Mouse (Mus musculus): ENCODE data around the gene Atp5k. TPM values are rescaled to one million over a fixed set of nuclear protein-coding genes. Genes with fewer than 3 reads are reported as not detected.

Gene Atp5k
- polyA plus RNA-seq, 1 experiment: 485 TPM

GRCm38 (mm10) chr5:108448785-108449668 is 14.8 kb upstream of the Atp5k start, which contains the start of gene Mfsd7a:
Gene Mfsd7a, minus strand, starts transcription at chr5:108448891.
- Histone ChIP-seq H3K4me1 (ENCODE audit: control insufficient read depth, insufficient read depth, low read length) (peaks cover 4% of the 10 kb centered on the region), H3K4me3 (replicated peaks; ENCODE audit: control insufficient read depth, low read depth, low read length) (peak within 1 kb of the TSS; percentile 57), H3K27ac (ENCODE audit: control insufficient read depth, insufficient read depth, low read depth, low read length, poor library complexity) (peak within 1 kb of the TSS; percentile 43)
- no peak for TF ChIP-seq CTCF (IDR thresholded peaks at IDR 0.05; ENCODE audit: control insufficient read depth, insufficient read depth, low read length)
- peak; percentile 52; the same call in 1 of the 2 replicates for TF ChIP-seq POLR2A (IDR thresholded peaks at IDR 0.05; ENCODE audit: borderline replicate concordance, control insufficient read depth, low read depth, low read length)
- WGBS: 15% methylated on average over 24 of the region's 24 CpGs

GRCm38 (mm10) chr5:108447857-108448256 is 13.6 kb upstream of the Atp5k start:
- no peak for TF ChIP-seq POLR2A (IDR thresholded peaks at IDR 0.05; ENCODE audit: borderline replicate concordance, control insufficient read depth, low read depth, low read length)
- TF ChIP-seq CTCF (IDR thresholded peaks at IDR 0.05; ENCODE audit: control insufficient read depth, insufficient read depth, low read length): no peak
- Histone ChIP-seq H3K4me1 (ENCODE audit: control insufficient read depth, insufficient read depth, low read length) (peaks cover 4% of the 10 kb centered on the region), H3K4me3 (replicated peaks; ENCODE audit: control insufficient read depth, low read depth, low read length) (peak overlapping the region; percentile 57), H3K27ac (ENCODE audit: control insufficient read depth, insufficient read depth, low read depth, low read length, poor library complexity) (peak overlapping the region; percentile 43; the same call in 1 of the 2 replicates)
- 58% methylated on average over 7 of the region's 7 CpGs for WGBS

GRCm38 (mm10) chr5:108446973-108447372 is 12.7 kb upstream of the Atp5k start:
- Histone ChIP-seq H3K4me1 (ENCODE audit: control insufficient read depth, insufficient read depth, low read length) (peaks cover 4% of the 10 kb centered on the region), H3K27ac (ENCODE audit: control insufficient read depth, insufficient read depth, low read depth, low read length, poor library complexity) (no peak overlapping the region), H3K4me3 (replicated peaks; ENCODE audit: control insufficient read depth, low read depth, low read length) (no peak overlapping the region)
- WGBS: 30% methylated on average over 3 of the region's 3 CpGs
- TF ChIP-seq CTCF (IDR thresholded peaks at IDR 0.05; ENCODE audit: control insufficient read depth, insufficient read depth, low read length): no peak
- TF ChIP-seq POLR2A (IDR thresholded peaks at IDR 0.05; ENCODE audit: borderline replicate concordance, control insufficient read depth, low read depth, low read length): no peak

GRCm38 (mm10) chr5:108436101-108436500 is 1.9 kb upstream of the Atp5k start:
- Histone ChIP-seq H3K27ac (ENCODE audit: control insufficient read depth, insufficient read depth, low read depth, low read length, poor library complexity) (no peak overlapping the region), H3K4me3 (replicated peaks; ENCODE audit: control insufficient read depth, low read depth, low read length) (no peak overlapping the region), H3K4me1 (ENCODE audit: control insufficient read depth, insufficient read depth, low read length) (peaks cover 2% of the 10 kb centered on the region)
- whole genome bisulfite sequencing: 74% methylated on average over 2 of the region's 2 CpGs
- no peak for TF ChIP-seq POLR2A (IDR thresholded peaks at IDR 0.05; ENCODE audit: borderline replicate concordance, control insufficient read depth, low read depth, low read length)
- TF ChIP-seq CTCF (IDR thresholded peaks at IDR 0.05; ENCODE audit: control insufficient read depth, insufficient read depth, low read length): no peak

- Histone ChIP-seq H3K4me1 (ENCODE audit: control insufficient read depth, insufficient read depth, low read length) (peaks cover 2% of the 10 kb centered on the region), H3K4me3 (replicated peaks; ENCODE audit: control insufficient read depth, low read depth, low read length) (no peak overlapping the region), H3K27ac (ENCODE audit: control insufficient read depth, insufficient read depth, low read depth, low read length, poor library complexity) (no peak overlapping the region)
- 87% methylated on average over 6 of the region's 6 CpGs for WGBS
- no peak for TF ChIP-seq CTCF (IDR thresholded peaks at IDR 0.05; ENCODE audit: control insufficient read depth, insufficient read depth, low read length)
- TF ChIP-seq POLR2A (IDR thresholded peaks at IDR 0.05; ENCODE audit: borderline replicate concordance, control insufficient read depth, low read depth, low read length): no peak
These were observed 3.1 kb downstream of the Atp5k start for GRCm38 (mm10) chr5:108431196-108431595.

- TF ChIP-seq CTCF (IDR thresholded peaks at IDR 0.05; ENCODE audit: control insufficient read depth, insufficient read depth, low read length) (peak; percentile 64), POLR2A (IDR thresholded peaks at IDR 0.05; ENCODE audit: borderline replicate concordance, control insufficient read depth, low read depth, low read length) (no peak)
- Histone ChIP-seq H3K27ac (ENCODE audit: control insufficient read depth, insufficient read depth, low read depth, low read length, poor library complexity) (no peak overlapping the region), H3K4me1 (ENCODE audit: control insufficient read depth, insufficient read depth, low read length) (no peaks in the 10 kb centered on the region), H3K4me3 (replicated peaks; ENCODE audit: control insufficient read depth, low read depth, low read length) (no peak overlapping the region)
- 52% methylated on average over 1 of the region's 1 CpGs for WGBS
These were observed 7.1 kb downstream of the Atp5k start for GRCm38 (mm10) chr5:108427186-108427585.

GRCm38 (mm10) chr5:108423427-108423826 is 10.8 kb downstream of the Atp5k start:
- TF ChIP-seq CTCF (IDR thresholded peaks at IDR 0.05; ENCODE audit: control insufficient read depth, insufficient read depth, low read length): no peak
- TF ChIP-seq POLR2A (IDR thresholded peaks at IDR 0.05; ENCODE audit: borderline replicate concordance, control insufficient read depth, low read depth, low read length): no peak
- H3K27ac ChIP-seq (ENCODE audit: control insufficient read depth, insufficient read depth, low read depth, low read length, poor library complexity): no peak overlapping the region
- WGBS: 85% methylated on average over 2 of the region's 2 CpGs
- no peak overlapping the region for H3K4me3 ChIP-seq (replicated peaks; ENCODE audit: control insufficient read depth, low read depth, low read length)
- no peaks in the 10 kb centered on the region for H3K4me1 ChIP-seq (ENCODE audit: control insufficient read depth, insufficient read depth, low read length)

- H3K4me3 ChIP-seq (replicated peaks; ENCODE audit: control insufficient read depth, low read depth, low read length): no peak overlapping the region
- no peak overlapping the region for H3K27ac ChIP-seq (ENCODE audit: control insufficient read depth, insufficient read depth, low read depth, low read length, poor library complexity)
- H3K4me1 ChIP-seq (ENCODE audit: control insufficient read depth, insufficient read depth, low read length): no peaks in the 10 kb centered on the region
- WGBS: 77% methylated on average over 3 of the region's 3 CpGs
- TF ChIP-seq POLR2A (IDR thresholded peaks at IDR 0.05; ENCODE audit: borderline replicate concordance, control insufficient read depth, low read depth, low read length) (no peak), CTCF (IDR thresholded peaks at IDR 0.05; ENCODE audit: control insufficient read depth, insufficient read depth, low read length) (no peak)
These were observed 11.5 kb downstream of the Atp5k start for GRCm38 (mm10) chr5:108422741-108423140.

Data from bone marrow, adult 2 months (tissue).